Mouse (Mus musculus): ENCODE results near the gene Slc43a3. TPM values are rescaled to one million over a fixed set of nuclear protein-coding genes. Genes with fewer than 3 reads are reported as not detected.
A peak's percentile ranks its signal among the peaks of the same experiment; 100 is the strongest.

Gene Slc43a3
- polyA plus RNA-seq, 1 experiment = 23.1 TPM

GRCm38 (mm10) chr2:84919601-84920108 is 16.7 kb upstream of the Slc43a3 start:
- no peak for TF ChIP-seq GATA1 (IDR thresholded peaks at IDR 0.05; ENCODE audit: low read length)

- no peak for TF ChIP-seq GATA1 (IDR thresholded peaks at IDR 0.05; ENCODE audit: low read length)
These were observed 6.2 kb upstream of the Slc43a3 start for GRCm38 (mm10) chr2:84930186-84930585.

- TF ChIP-seq GATA1 (IDR thresholded peaks at IDR 0.05; ENCODE audit: low read length) = no peak
These were observed 2.3 kb upstream of the Slc43a3 start for GRCm38 (mm10) chr2:84933992-84934648.

DNA sequence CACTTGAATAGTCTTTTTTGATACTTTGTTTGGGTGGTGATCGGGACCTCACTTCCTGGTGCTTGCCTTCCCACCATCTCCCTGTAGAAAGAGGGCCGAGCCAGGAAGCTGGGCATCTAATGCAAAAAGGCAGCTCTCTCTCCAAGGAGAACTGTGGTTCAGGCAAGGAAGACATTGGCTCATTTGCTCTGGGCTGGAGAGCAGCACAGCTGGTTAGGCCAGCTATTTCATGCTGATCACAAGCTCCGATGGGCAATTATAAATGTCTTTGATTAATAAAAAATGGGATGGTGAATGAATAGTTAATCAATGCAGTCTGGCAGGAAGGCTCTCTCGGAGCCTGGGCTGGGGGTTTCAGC is 1.8 kb upstream of the Slc43a3 start:
- no peak for TF ChIP-seq GATA1 (IDR thresholded peaks at IDR 0.05; ENCODE audit: low read length)

DNA sequence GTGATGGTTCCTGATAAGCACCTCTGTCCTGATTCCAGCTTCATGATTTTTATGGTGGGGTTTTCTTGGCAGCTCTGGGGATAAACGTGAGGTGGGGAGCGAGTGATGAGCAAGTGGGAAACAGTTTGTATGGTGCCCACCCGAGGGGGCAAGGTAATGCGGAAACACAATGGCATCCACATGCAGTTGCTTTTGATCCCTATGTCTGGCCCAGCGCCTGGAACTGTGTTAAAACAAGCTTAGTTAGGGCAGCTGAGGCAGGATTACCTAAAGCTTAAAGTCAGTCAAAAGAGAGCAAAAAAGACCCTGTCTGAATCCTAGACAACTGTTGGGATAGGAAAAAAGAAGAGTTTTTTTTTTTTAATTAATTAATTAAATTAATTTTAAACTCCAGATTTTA is 1.3 kb upstream of the Slc43a3 start:
- TF ChIP-seq GATA1 (IDR thresholded peaks at IDR 0.05; ENCODE audit: low read length) = no peak

DNA sequence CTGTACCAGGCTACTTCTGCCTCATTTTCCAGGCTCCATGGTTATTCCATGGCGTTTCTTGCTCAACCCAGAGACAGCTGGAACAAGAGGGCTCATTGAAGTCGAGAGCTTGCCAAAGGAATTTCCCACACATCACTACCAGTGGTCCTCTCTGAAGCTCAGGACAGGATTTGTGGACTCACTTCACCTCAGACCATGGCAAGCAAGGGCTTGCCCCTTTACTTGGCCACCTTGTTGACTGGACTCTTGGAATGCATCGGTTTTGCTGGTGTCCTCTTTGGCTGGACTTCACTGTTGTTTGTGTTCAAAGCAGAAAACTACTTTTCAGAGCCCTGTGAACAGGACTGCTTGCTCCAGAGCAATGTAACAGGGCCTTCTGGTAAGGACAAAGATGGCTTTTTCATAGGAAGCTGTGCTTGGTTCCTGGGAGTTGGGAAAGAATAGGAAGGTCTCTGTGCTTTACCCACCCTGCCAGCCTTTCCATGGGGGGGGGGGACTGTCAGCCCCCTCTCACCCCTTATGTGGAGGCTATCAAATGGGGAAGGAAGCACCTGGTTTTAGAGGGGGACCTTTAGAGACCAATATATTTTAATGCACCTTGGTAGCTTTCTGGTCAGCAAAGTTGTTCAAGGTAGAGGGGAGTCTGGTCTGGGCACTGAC is 1.2 kb downstream of the Slc43a3 start:
- no peak for TF ChIP-seq GATA1 (IDR thresholded peaks at IDR 0.05; ENCODE audit: low read length)

DNA sequence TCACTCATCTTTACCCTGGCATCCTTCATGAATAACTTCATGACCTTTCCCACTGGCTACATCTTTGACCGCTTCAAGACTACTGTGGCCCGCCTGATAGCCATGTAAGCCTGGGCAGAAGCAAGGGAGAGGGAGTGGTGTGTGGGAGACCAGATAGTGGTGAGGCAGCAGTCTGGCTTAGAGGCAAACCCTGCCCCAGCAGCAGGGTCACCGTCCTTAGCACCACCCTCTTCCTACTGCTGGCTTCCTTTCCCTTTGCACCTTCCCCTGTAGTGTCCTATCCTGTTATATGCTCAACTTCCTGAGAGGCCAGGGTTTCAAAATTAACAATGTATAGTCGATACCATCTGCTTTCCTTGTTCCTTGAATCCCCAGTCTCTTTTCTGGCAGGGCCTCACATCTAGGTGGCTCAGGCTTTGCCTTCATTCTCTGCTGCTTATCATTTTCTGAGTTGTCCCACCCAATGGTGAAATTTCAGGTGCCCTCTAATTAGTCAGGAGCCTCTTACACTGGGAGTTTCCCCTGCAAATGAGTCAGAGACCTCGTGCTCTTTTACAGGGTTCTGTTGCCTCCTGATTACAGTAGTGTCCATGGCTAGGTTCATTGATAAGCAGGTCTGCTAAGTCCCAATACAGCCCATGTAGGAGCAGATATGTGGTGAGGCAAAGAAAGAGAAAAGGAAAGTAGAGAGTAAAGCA is 2.0 kb downstream of the Slc43a3 start:
- TF ChIP-seq GATA1 (IDR thresholded peaks at IDR 0.05; ENCODE audit: low read length) = peak; percentile 91

DNA sequence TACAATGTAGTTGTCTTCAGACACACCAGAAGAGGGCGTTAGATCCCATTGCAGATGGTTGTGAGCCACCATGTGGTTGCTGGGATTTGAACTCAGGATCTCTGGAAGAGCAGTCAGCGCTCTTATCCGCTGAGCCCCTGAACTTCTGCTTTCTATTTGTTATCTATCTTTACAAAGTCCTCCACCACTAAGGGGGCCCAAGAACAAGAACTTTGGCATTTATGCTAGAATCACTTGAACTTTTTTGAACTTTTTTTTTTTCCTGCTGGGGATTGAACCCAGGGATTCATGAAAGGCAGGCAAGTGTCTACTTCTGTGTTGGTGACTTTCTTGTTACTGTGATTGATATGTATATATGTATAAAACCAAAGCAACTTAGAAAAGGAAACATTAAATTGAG is 2.9 kb downstream of the Slc43a3 start:
- no peak for TF ChIP-seq GATA1 (IDR thresholded peaks at IDR 0.05; ENCODE audit: low read length)

GRCm38 (mm10) chr2:84939711-84940110 is 3.3 kb downstream of the Slc43a3 start:
- no peak for TF ChIP-seq GATA1 (IDR thresholded peaks at IDR 0.05; ENCODE audit: low read length)

DNA sequence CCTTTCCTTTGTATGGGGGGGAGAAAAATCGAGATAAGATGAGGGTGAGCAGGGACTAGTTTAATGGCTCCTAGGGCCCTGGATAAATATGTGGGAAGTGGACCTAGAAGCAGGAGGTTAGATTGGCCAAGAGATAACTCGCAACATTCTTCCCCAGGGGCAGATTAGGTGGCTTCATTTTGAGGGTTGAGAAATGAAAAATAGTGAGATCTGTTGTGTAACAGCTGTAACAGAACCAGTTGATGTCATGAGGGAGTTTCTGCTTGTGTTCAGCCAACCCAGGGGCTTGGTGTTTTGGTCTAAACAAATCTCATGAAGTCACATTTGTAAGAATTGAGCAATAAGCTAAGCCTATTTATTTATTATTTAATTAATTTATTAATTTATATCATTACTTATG is 5.0 kb downstream of the Slc43a3 start:
- no peak for TF ChIP-seq GATA1 (IDR thresholded peaks at IDR 0.05; ENCODE audit: low read length)

GRCm38 (mm10) chr2:84941795-84942194 is 5.4 kb downstream of the Slc43a3 start:
- no peak for TF ChIP-seq GATA1 (IDR thresholded peaks at IDR 0.05; ENCODE audit: low read length)

DNA sequence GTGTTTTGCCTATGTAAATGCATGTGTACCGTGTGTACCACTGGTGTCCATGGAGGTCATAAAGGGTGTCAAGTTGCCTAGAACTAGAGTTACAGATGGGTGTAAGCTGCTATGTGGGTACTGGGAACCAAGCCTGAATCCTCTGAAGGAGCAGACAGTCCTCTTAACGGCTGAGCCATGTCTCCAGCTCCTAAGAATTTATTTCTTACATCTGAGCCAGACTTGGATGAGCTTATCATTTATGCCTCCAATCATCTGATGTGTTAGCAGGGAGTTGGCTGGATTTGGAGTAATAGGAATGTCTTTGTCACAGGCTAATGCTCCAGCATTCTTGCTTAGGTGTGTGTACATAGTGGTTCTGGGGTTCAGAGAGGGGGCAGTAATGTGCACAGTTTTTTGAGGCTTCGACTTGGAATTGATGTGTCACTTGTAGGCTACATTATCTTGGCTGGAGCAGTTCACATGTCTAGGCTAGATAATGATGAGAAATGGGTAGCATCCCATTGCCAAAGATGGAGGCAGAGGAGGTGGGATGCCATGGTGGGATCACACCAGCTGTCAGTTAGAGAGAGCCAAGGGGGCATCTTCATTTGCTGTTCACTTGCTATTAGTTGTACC is 10.9 kb downstream of the Slc43a3 start:
- TF ChIP-seq GATA1 (IDR thresholded peaks at IDR 0.05; ENCODE audit: low read length) = no peak

DNA sequence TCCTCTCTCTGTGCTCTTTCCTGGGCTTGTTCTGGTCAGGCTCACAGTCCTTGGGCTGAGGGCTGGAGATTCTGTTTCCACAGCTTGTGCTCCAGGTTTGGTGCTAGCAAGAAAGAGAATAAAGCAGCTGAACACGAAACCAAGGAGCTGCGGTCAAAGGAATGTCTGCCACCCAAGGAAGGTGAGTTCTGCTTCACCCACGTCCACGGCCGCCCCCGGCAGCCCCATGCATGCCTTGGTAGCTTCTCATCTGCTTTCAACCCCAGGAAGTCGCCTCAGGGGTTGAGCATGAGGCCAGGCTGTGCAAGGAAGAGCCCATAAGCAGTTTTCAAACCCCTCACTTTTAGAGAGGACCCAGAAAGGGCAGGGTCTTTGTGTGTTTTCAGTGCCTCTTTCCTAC is 11.9 kb downstream of the Slc43a3 start:
- no peak for TF ChIP-seq GATA1 (IDR thresholded peaks at IDR 0.05; ENCODE audit: low read length)

DNA sequence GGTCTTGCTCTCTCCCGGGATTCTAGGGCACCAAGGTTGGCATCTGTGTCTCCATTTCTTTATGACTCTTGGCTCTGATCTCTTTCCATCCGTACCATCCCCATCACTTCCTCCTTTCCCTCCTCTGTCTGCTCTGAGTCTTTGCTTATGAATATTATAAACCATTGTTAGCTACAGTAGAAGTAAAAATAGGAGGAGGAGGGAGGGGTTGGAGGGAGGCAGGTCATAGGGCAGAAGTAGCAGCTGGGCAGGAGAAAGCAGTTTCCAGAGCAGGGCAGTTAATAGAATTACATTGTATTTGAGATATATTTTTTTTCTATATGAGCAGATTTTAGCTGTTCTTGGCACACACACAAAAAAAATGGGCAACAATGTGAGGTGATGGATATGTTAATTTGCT is 12.3 kb downstream of the Slc43a3 start:
- no peak for TF ChIP-seq GATA1 (IDR thresholded peaks at IDR 0.05; ENCODE audit: low read length)

DNA sequence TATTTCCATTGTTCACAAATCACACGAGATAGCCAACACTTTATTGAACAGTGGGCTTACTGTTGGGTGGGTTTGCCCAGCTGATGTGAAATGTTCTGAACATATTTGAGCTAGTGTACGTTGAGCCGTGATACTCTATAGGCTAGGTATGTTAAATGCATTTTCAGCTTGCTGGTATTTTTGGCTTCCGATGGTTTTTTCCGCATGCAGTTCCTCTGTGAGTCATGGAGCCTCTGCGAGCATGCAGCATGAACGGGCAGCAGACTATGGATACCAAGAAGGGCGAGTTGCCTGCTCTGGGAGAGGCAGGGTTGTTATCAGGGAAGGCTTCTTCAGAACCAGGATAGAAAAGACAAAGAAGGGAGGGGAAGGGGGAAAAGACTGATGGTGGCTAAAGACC is 14.6 kb downstream of the Slc43a3 start:
- no peak for TF ChIP-seq GATA1 (IDR thresholded peaks at IDR 0.05; ENCODE audit: low read length)

GRCm38 (mm10) chr2:84952251-84952650 is 15.9 kb downstream of the Slc43a3 start:
- TF ChIP-seq GATA1 (IDR thresholded peaks at IDR 0.05; ENCODE audit: low read length) = no peak
